ENCODE assay signal across 24 mouse cellular contexts in the genomic region with DNA sequence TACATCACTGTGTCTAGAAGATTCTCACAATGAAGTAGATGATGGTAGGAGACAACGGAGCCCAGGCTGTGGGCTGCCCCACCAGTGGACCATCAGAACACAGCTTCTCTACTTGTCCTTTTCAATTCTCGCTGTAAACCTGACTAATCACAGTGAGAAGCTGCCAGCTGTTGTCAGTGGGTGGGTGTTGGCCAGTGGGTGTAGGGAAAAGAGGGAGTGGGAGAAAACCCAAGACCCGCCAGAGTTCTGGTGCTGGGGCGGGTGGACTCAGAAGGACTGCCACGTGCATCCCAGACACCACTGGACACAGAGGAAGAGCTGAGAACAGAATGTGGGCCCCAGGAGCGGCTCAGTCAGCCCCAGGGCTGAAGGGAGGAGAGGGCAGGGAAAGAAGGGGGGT. TPM values are rescaled to one million over a fixed set of nuclear protein-coding genes. Genes with fewer than 3 reads are reported as not detected.
"Had no signal": no experiment of that assay in that cellular context is flagged by ENCODE, and none has a peak within 500 bp of the region (broad histone marks: within the 10 kb centered on the region; RNA-seq: fewer than 3 reads in every experiment).

No protein-coding gene starts in this region.

- H3K9ac ChIP-seq: liver, embryonic 13.5 days; liver, embryonic 15.5 days; liver, postnatal 0 days; lung, embryonic 15.5 days; midbrain, embryonic 13.5 days; midbrain, embryonic 15.5 days; neural tube, embryonic 12.5 days; stomach, embryonic 15.5 days had no signal

- H3K4me2 ChIP-seq: liver, embryonic 13.5 days; liver, embryonic 15.5 days; lung, embryonic 15.5 days; midbrain, embryonic 11.5 days; midbrain, embryonic 13.5 days; midbrain, embryonic 15.5 days; neural tube, embryonic 12.5 days; stomach, embryonic 15.5 days had no signal

- H3K9me3 ChIP-seq: liver, embryonic 13.5 days; liver, embryonic 15.5 days; lung, embryonic 15.5 days; midbrain, embryonic 13.5 days; midbrain, embryonic 15.5 days; neural tube, embryonic 12.5 days; stomach, embryonic 15.5 days had no signal

- H3K27ac ChIP-seq: liver, embryonic 13.5 days; liver, embryonic 15.5 days; lung, embryonic 15.5 days; macrophage; midbrain, embryonic 13.5 days; midbrain, embryonic 15.5 days; neural tube, embryonic 12.5 days; stomach, embryonic 15.5 days; stomach, postnatal 0 days had no signal

- ATAC-seq: liver, postnatal 0 days; lung, postnatal 0 days; midbrain, embryonic 13.5 days; midbrain, embryonic 15.5 days had no signal

- H3K27me3 ChIP-seq: liver, embryonic 13.5 days; liver, embryonic 15.5 days; lung, embryonic 15.5 days; megakaryocyte, embryonic 14.5 days; midbrain, embryonic 13.5 days; midbrain, embryonic 15.5 days; neural tube, embryonic 12.5 days; stomach, embryonic 15.5 days had no signal

- H3K4me3 ChIP-seq: liver, embryonic 13.5 days; liver, embryonic 15.5 days; lung, embryonic 15.5 days; megakaryocyte, embryonic 14.5 days; midbrain, embryonic 13.5 days; midbrain, embryonic 15.5 days; neural tube, embryonic 12.5 days; stomach, embryonic 15.5 days had no signal

- H3K4me1 ChIP-seq: liver, embryonic 15.5 days; midbrain, embryonic 13.5 days; midbrain, embryonic 15.5 days; neural tube, embryonic 12.5 days; stomach, embryonic 15.5 days had no signal

- DNase-seq: liver, embryonic 13.5 days; liver, postnatal 0 days; lung, adult 2 months; lung, postnatal 14 days; lung, postnatal 36 days; thymus, adult 2 months; thymus, postnatal 25 days; thymus, postnatal 4 days had no signal

RNA-seq across cellular contexts. Expression of gene Mybphl, which starts 33.9 kb away (rescaled TPM):
- total RNA-seq: megakaryocyte progenitor cell, adult 5-6 weeks; midbrain, postnatal 0 days; monocyte, adult 5-6 weeks; neutrophil, adult 5-6 weeks had no signal
- polyA plus RNA-seq: macrophage; midbrain, embryonic 11.5 days; midbrain, embryonic 13.5 days; midbrain, embryonic 15.5 days; midbrain, postnatal 0 days; stomach, embryonic 15.5 days; stomach, postnatal 0 days; urinary bladder, adult 2 months had no signal
